Mouse (Mus musculus) lung, postnatal 14 days (tissue): ENCODE measurements around the gene Olfr954.

Source experiments
- DNase-seq: peaks from one replicate; pipeline ENCODE4 v3.0.0; 2021

The Olfr954 gene

GRCm38 (mm10) chr9:39456401-39456800 lies at the start of gene Olfr954:
Gene Olfr954 (plus strand): TSS chr9:39456701.
- DNase-seq = no peak

- DNase-seq = no peak
Measured at GRCm38 (mm10) chr9:39427048-39427447, 29.5 kb upstream of the Olfr954 start, which contains the start of gene Olfr952. Gene Olfr952 (minus strand): TSS chr9:39427148.

- no peak for DNase-seq
Measured at GRCm38 (mm10) chr9:39471844-39472243, 15.3 kb downstream of the Olfr954 start, which contains the start of gene Olfr955. Gene Olfr955 (minus strand): TSS chr9:39471944.

GRCm38 (mm10) chr9:39493895-39494294 lies 37.4 kb downstream of the Olfr954 start, which contains the start of gene Olfr44:
Gene Olfr44 (minus strand): TSS chr9:39493995.
- DNase-seq = no peak

- DNase-seq = peak; percentile 22
Measured at GRCm38 (mm10) chr9:39508998-39509397, 52.5 kb downstream of the Olfr954 start.

GRCm38 (mm10) chr9:39509412-39509811 lies 52.9 kb downstream of the Olfr954 start:
- DNase-seq = no peak
